Mouse (Mus musculus) brain, embryonic 14.5 days (tissue): Measurements from ENCODE around the gene Aanat.

ENCODE experiments used
- CTCF ChIP-seq: fragments of 200-500 bp; IDR thresholded peaks from 2 replicates; pipeline ENCODE4 v1.5.1; 2012; ENCODE audit warnings: inconsistent platforms, mild to moderate bottlenecking, moderate library complexity, borderline replicate concordance; ENCODE audit not compliant: insufficient read depth, insufficient read length; ENCODE audit errors: extremely low read depth
- POLR2A ChIP-seq: fragments of 200-500 bp; IDR thresholded peaks from 2 replicates; pipeline ENCODE4 v1.6.1; 2012; ENCODE audit warnings: mild to moderate bottlenecking, inconsistent platforms, borderline replicate concordance; ENCODE audit not compliant: poor library complexity, insufficient read depth, insufficient read length, severe bottlenecking; ENCODE audit errors: extremely low read depth

- TF ChIP-seq CTCF (no peak), POLR2A (no peak)
These were observed 59.3 kb downstream of the Aanat start for GRCm38 (mm10) chr11:116645446-116646110.
